20 mouse cellular contexts compared by ENCODE assay signal in genomic region chr1:132886626-132887025, GRCm38 (mm10). TPM values are rescaled to one million over a fixed set of nuclear protein-coding genes. Genes with fewer than 3 reads are reported as not detected.
"Had no signal": no experiment of that assay in that cellular context is flagged by ENCODE, and none has a peak within 500 bp of the region (broad histone marks: within the 10 kb centered on the region; RNA-seq: fewer than 3 reads in every experiment).

No protein-coding gene starts in this region.

- H3K36me3 ChIP-seq: midbrain, embryonic 10.5 days; midbrain, embryonic 12.5 days; neural tube, embryonic 13.5 days; neural tube, embryonic 15.5 days had no signal

- H3K9me3 ChIP-seq: midbrain, embryonic 10.5 days; midbrain, embryonic 12.5 days; neural tube, embryonic 13.5 days; neural tube, embryonic 15.5 days had no signal

- H3K27me3 ChIP-seq: neural tube, embryonic 15.5 days had no signal

- H3K4me2 ChIP-seq: lung, embryonic 14.5 days; midbrain, embryonic 12.5 days; neural tube, embryonic 13.5 days; neural tube, embryonic 15.5 days had no signal

- DNase-seq: lung, adult 18-20 months; lung, embryonic 14.5 days; lung, postnatal 10 days; lung, postnatal 4 days; midbrain, embryonic 14.5 days; retina, postnatal 1 day; right cerebral cortex, adult 18-20 months; right cerebral cortex, postnatal 25 days; right cerebral cortex, postnatal 4 days; spleen, adult 18-20 months; thymus, adult 18-20 months; thymus, postnatal 14 days; thymus, postnatal 36 days had no signal

- ATAC-seq: midbrain, embryonic 16.5 days had no signal

- H3K9ac ChIP-seq: lung, embryonic 14.5 days; midbrain, embryonic 12.5 days; neural tube, embryonic 13.5 days; neural tube, embryonic 15.5 days had no signal

- H3K4me3 ChIP-seq: midbrain, embryonic 10.5 days; midbrain, embryonic 12.5 days; myocyte; neural tube, embryonic 13.5 days; neural tube, embryonic 15.5 days had no signal

- H3K27ac ChIP-seq: midbrain, embryonic 12.5 days; neural tube, embryonic 15.5 days had no signal

RNA-seq across cellular contexts. Expression of gene Lrrn2, which starts 6.6 kb away (rescaled TPM):
- total RNA-seq: megakaryocyte-erythroid progenitor cell, adult 5-6 weeks had no signal
